Mouse (Mus musculus): ENCODE results near the gene Tmem230.

Gene Tmem230

DNA sequence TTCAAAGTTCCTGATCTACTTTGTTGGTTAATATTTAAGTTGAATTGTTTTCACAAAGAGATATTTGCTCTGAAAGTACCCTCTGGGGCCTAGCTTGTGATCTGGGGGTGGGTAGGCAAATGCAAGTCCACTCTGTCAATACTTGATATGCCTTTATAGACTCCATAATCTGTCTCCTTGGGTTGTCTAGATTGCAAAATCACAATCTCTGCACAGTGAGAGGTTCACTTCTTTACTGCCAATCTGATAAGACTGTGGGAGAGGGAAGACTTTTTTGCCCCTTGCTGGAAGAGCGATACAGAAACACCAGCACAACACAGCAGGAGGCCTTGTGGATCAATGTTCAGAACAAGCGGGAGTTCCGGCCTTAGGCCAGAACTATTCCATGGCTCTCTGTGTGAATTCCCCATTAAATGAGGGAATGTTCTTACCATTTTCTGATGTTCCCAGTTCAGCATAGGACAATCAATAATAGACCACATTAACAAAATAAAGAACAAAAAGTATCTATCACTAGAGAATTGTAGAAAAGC, 15.1 kb downstream of the Tmem230 start:
- no peak for DNase-seq

DNA sequence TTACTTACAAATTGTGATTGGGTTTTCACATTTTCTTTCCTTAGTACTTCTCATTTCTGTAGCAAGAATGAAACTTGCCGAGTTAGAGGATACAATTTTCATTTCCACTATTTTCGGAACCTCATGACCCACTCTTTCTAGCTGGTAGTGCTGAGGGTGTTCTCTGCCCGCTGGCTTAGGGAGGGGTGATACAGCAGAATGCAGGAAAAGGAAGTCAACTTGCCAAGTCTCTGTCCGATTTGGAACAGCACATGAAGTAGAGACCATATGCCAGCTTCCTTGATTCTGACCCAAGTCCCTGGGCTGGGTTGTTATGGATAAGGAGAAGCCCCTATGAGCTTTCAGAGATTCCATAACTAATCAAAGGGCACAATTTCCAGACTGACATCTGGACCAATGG, 23.2 kb downstream of the Tmem230 start:
- DNase-seq: no peak

DNA sequence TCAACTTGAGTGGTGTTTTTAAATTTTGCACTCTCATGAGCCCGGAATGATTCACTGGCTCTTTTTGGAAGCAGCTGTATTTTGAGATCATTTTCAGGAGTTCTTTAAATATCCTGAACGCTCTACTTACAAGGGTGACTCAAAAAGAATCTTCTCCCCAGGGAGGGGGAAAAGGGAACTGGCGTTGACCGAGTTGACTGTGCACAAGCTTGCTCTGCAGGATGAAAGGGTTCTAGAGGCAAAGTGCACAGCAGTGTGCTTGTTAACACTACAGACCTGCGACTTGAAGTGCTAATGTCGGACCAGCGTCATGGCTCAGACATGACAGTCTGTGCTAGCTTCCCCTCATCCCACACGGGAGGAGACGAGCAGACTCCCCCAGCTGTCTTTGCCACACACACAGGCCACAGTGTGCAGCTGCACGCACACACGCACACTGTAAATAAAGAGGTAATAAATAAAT, 26.0 kb downstream of the Tmem230 start:
- DNase-seq: no peak

DNA sequence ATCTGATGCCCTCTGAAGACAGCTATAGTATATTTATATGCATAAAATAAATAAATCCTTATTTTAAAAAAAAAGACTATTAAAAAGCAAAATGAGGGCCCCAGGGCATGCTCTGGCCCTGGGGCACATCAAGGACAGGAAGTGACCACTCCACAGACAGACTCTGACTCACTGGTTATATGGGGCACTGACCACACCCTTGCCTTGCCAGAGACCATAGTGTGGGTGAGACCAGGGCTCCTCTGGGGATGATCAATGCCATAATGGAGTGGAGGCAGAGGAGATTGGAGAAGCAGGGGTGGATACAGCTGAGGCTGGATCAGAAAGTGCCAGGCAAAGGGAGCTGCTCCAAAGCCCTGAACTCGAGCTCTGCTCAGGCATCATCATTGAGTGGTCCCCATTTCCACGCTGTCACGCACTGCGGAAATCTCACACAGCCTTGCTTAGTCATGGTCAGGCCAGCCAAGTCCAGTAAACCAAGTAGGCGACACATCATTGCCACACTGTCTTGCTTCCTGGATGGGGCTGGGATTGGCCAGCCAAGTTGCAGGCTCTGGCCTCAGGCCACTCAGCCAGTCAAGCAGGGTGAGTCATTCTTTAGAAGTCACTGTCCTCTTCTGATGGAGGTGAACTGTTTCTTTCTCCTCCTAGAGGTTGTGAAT, 35.5 kb downstream of the Tmem230 start:
- peak; percentile 10 for DNase-seq

DNA sequence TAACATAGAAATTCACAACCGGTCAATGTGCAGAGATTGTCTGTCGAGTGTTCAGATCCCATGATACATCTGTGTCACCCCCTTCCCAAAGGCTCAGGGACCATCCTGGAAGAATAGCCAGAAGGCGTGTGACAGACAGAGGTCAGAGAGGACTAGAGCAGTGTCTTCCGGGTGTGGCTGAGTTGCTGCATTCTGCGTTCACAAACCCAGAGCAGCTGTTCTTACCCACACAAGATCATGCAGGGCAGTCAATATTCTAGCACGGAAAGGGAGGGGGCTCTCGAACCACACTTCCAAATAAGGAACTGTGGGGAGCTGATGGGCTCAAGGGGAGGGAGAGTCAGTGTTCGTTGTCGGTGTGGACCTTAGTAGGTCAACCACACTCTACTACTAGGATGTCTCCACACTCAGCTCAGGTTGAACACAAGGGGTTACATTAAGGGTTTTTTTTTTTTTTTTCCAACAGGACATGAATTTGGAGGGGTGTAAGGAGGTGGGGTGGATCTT, 36.7 kb downstream of the Tmem230 start:
- no peak for DNase-seq

DNA sequence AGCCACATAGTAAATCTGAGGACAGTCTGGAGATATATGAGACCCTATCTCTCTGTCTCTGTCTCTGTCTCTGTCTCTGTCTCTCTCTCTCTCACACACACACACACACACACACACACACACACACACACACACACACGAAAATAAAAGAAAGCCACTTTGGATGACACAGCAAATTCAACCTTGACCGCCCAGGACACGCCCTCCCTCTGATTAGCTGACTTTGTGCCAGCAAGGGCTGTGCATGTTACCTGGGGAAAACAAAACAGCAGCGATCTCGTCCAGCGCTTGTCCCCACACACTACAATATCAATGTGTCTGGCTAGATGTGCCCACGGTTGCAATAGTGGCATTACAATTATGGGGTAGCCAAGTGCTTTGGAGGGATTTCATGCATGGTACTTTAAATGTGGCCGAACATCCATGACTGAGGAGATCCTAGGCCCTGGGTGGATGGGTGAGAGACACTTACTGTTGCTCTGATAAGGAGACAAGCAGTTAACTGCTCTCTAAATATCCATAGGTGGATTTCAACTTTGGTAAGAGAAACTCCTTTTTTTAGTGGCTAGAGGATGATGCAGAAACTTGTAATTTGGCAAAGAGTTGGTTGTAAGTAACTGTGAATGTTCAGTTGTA, 39.2 kb downstream of the Tmem230 start:
- no peak for DNase-seq

DNA sequence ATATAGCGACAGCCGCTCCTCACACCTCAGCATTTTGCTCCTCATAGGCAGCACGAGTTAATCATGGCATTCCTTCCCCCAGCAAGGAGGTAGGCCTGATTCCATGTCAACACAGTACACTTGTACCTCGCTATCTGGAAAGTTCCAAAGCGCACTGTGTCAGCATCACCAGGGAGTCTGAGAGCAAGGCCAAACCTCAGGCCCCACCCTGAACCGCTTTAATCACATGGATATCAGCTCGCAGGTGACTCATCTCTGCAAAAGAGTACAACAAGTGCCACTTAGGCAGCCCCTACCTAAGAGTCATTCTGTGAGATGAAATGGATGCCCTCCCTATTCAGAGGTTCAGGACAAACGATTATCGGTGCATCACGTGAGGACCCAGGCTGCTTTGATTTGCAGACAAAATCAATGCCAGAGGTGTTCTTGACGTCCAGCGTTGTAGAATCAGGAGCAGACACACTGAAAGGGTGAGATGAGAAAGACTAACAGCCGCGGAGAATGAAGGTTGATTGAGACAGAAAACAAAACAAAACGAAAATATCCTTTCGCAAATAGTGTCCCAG, 41.2 kb downstream of the Tmem230 start:
- no peak for DNase-seq

DNA sequence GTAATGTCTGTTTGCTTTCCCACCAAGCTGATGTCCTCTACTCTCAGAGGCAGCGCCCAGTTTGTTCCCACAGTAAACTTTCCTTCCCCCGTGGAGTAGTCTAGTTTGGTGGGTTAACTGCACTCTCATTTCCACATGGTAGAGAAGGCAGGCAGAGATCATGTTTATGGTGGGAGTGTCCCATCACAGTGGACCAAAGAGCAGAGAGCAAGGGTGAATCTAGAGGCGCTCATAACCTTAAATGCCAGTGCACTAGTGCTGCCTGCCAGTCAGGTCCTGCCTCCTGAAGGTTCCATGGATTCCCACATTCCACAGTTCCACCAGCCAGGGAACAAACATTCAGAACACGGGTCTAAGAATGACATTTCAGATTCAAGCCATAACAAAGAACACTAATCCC, 42.1 kb downstream of the Tmem230 start:
- no peak for DNase-seq

DNA sequence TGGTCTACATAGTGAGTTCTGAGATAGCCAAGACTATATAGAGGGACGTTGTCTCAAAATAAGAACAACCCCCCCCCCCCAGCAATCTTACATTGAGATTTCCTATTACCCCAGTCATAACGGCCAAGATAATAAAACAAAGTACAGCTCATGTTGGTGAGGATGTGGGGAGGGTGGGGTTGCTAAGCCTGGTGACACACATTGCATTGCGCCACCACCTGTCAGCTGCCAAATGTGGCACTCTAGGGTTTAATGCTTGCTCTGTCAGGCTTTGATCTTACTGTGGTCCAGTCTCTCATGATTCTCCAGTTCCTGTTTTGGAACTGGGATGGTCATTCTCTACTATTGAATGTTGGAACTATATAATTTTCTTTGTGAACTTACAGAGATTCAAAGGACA, 43.8 kb downstream of the Tmem230 start:
- DNase-seq: no peak

DNA sequence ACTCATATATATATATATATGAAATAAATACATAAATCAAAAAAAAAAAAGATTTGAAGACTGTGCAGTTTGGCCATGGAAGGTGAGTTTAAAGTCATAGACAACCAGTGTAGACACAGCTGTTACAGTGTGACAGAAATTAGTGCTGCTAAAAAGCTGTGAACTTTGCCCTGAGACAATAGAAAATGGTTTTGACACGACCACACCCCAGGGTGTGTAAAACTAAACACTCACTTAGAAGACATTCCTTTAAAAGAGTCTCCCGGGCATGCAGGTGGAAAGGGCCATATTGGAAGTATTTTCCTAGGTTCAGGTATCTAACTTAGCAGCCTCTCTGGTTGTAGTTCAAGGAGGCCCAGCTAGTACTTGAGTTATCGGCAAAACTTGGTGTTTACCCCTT, 44.4 kb downstream of the Tmem230 start:
- DNase-seq: no peak

DNA sequence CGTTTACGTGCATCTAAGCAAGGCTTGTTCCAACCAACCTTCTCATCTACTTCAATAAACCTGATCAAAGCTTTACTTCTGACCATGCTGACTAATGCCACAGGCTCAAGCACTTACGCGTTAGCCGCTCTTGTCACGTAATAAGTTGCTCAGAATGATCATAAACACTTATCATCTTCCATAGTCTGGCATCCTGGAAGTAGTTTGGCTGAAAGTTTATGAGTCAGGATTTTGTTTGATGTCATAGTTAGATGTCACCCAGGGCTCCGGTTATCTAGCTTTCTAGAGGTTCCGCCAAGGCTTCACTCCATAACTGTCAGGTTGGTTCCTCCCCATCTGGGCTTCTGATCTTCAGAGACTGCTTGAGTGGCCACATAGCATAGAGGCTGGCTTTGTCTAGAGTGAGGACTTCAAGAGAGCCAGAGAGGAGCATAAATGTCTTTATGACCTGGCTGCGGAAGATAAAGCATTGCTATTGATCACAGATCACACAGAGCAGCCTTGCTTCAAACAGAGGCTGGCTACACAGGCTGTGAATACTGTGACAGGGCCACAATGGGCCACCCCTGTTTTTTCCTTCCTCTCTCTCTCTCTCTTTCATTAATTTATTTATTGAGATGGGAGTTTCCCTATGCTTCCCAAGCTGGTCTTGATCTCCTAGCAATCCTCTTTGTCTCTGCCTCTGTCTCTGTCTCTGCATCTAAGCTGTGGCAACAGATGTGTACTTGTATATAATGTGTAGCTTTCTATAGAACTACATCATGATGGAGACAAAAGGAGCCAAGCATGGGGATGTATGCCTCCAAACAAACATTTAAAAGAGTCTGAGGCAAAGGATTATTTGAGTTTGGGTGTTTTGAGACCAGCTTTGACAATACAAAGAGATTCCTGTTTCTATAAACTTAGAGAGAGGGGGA, 49.3 kb downstream of the Tmem230 start:
- no peak for DNase-seq

DNA sequence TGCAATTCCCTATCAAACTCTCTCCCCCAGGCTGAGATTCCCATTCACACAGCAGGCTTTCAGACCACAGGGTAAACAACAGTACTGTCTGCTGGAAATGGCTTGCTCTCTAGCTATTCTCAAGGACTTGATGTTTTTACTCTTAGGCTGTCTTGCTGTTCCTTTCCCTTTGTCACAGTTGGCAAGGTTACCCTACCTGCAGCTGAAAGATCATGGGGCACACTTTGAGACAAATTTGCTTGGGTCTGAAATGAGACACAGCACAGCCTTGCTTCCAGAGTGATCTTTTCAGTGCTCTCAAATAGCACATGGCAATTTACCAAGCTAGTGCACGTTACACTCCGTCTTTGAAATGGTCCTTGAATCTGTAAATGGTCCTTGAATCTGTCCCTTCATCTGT, 52.0 kb downstream of the Tmem230 start:
- DNase-seq: no peak

DNA sequence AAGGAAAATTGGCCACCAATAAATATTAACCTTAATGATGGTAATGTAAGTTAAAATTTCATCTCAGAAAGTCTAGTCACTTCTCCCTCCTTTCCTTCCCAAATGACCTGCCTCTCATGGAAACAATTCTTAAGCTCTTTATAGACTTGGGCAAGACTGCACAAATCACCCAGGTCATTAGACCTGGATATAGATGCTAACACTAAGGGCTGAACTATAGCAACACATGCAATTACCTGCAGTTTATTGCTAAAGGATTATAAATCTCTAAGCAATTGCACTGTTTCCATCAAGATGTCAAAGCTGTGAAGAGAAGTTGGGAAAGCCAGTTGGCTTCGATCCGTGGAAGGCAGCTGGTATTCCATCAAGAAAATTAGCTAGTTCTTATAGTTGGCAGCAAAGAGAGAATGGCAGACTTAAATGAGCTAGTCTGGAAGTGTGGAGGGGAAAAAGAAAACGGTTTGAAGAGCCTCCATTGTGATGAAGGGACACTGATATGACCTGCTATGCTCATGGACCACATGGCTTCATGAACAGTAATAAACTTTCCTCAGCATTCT, 56.9 kb downstream of the Tmem230 start:
- no peak for DNase-seq

All from kidney, postnatal 10 days (tissue).